Mouse (Mus musculus): ENCODE results near the gene Tmem174. TPM values are rescaled to one million over a fixed set of nuclear protein-coding genes. Genes with fewer than 3 reads are reported as not detected.

The Tmem174 gene
- polyA plus RNA-seq (2016; fragmentation: Nextera tagmentation; extraction: Ambion mirVana), result not detected in 2 replicates

DNA sequence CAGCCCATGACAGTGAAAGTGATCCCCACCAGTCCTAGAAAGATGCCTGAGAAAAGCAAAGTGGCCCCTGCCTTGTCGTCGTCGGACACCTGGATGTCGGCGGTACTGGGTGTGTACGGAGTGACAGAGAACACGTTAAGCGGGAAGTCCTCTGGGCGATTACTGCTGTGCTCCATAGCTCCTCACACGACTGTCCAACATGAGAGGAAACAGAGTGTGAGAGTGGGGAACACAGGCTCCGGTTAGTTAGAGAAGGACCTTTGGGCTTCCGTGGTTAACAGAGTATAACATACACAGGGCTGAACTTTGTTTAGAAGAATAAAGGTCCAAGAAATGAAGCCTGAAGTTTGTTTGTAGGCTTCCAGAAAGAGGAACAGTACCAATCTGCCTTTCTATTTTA is at the start of gene Tmem174:
Gene Tmem174, minus strand, starts transcription at position 266 of the 400 bp plus-strand sequence.
- Histone ChIP-seq H3K27ac (replicated peaks) (no peak within 1 kb of the TSS), H3K4me2 (replicated peaks) (no peak within 1 kb of the TSS), H3K4me3 (no peak within 1 kb of the TSS), H3K36me3 (no peaks in the 10 kb centered on the region), H3K27me3 (no peaks in the 10 kb centered on the region), H3K4me1 (no peaks in the 10 kb centered on the region), H3K9ac (replicated peaks) (no peak within 1 kb of the TSS), H3K9me3 (no peaks in the 10 kb centered on the region)
- WGBS, result 89% methylated on average over 12 of the region's 12 CpGs
- no peak for ATAC-seq (ENCODE audit: low FRiP score, low read depth)

DNA sequence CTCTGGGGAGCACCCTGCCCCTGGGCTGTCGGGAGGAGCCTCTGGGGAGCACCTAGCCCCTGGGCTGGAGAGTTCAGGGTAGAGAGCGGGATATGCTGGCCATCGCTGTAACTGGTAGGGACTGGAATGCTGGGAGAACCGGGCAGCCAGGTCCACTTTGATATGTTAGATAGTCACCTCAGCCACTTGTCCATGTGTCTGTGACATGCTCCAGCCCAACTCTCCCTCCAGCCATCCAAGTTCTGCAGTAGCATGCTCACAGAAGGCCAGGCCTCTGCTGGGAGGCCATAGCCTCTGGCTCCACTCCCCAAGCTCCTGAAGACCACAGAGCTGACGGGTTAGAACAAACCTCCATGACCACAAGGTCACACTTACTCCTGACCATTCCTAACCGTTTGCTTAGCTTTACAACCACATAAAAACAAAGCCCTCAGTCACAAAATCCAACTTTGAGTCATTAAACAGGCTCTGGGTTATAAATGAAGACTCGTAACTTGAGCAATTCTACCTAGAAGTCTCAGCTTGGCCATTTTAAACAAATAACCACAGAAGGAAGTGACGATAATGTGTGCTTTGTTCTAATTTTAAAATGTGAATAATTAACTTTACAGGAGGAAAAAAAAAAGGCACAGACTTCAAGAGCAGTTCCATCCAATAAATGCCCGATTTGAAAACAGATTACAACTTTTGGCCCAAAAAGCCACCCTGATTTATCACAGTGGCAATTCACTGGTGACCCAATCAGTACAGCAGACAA is 47.1 kb upstream of the Tmem174 start:
- H3K9ac ChIP-seq (replicated peaks), result no peak overlapping the region
- H3K4me3 ChIP-seq, result no peak overlapping the region
- no peak for ATAC-seq (ENCODE audit: low FRiP score, low read depth)
- WGBS, result 81% methylated on average over 8 of the region's 9 CpGs
- H3K4me1 ChIP-seq, result peaks cover 5% of the 10 kb centered on the region
- no peak overlapping the region for H3K27ac ChIP-seq (replicated peaks)
- no peaks in the 10 kb centered on the region for H3K27me3 ChIP-seq
- H3K36me3 ChIP-seq, result no peaks in the 10 kb centered on the region
- H3K4me2 ChIP-seq (replicated peaks), result no peak overlapping the region
- no peaks in the 10 kb centered on the region for H3K9me3 ChIP-seq

DNA sequence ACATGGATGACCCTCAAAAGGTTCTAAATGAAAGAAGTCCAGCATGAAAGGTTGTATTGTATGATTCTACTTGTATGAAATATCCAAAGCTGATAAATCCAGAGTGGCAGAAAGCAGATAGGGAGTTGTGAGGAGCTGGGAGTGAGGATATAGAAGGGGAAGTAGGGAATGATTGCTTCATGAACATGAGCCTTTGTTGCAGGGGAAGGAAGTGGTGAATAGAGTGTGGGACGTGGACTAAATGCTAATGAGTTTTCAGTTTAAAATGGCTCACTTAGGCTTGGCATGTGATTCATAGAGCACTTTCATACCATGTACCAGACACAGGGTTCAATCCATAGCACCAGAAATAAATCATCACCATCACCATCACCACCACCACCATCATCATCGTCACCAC is 46.2 kb upstream of the Tmem174 start:
- Histone ChIP-seq H3K36me3 (no peaks in the 10 kb centered on the region), H3K4me2 (replicated peaks) (no peak overlapping the region), H3K4me3 (no peak overlapping the region), H3K4me1 (peaks cover 5% of the 10 kb centered on the region), H3K27me3 (no peaks in the 10 kb centered on the region; the same call in 1 of the 2 replicates), H3K27ac (replicated peaks) (no peak overlapping the region), H3K9ac (replicated peaks) (no peak overlapping the region), H3K9me3 (no peaks in the 10 kb centered on the region)
- ATAC-seq (ENCODE audit: low FRiP score, low read depth), result no peak
- 84% methylated on average over 2 of the region's 2 CpGs for WGBS

DNA sequence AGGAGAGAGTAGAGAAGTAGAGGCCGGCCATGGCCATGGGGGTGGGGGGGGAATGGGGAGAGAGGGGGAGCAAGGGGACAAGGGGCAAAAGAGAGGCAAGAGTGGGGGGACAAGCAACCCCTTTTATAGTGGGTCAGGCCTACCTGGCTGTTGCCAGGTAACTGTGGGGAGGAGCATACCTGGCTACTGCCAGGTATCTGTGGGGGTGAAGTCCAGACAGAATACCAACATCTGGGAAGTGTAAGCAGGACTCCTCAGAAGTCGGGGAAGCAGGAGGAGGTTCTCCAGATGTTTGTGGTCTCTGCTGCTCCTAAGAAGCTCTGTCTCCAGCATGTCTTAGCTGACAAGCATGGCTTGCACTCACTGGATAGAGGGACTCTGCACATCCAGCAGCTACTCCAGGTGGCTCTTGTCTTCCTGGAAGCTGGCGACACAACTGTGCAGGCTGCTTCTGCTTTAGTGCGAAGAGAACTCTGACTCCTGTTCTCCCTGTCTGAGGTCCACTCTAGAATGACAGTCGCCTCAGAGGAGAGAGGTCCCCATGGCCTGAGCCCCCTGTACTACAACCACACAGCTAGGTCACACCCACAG is 43.4 kb upstream of the Tmem174 start:
- H3K9ac ChIP-seq (replicated peaks), result no peak overlapping the region
- H3K27me3 ChIP-seq, result no peaks in the 10 kb centered on the region; the same call in 1 of the 2 replicates
- no peak overlapping the region for H3K4me2 ChIP-seq (replicated peaks)
- no peaks in the 10 kb centered on the region for H3K9me3 ChIP-seq
- no peak for ATAC-seq (ENCODE audit: low FRiP score, low read depth)
- no peak overlapping the region for H3K4me3 ChIP-seq
- no peaks in the 10 kb centered on the region for H3K4me1 ChIP-seq
- WGBS, result 93% methylated on average over 5 of the region's 5 CpGs
- no peak overlapping the region for H3K27ac ChIP-seq (replicated peaks)
- no peaks in the 10 kb centered on the region for H3K36me3 ChIP-seq

DNA sequence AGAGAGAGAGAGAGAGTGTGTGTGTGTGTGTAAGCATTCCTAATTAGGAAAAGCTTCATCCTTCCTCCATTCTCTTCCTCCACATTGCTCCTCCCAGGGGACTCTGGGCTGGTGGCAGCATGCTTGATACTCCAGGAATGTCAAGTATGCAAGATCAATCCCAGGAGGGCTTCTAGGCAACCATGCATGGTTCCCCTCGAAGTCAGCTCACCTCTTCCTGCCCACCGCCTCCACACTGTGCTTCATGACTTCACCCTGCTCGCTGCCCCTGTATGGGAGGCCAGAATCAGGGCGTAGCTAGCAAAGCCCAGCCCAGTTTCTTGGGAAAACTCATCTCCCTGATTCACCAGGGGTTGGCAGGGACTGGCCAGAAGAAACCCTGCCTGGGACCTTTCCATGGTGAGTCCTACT is 42.4 kb upstream of the Tmem174 start:
- H3K4me1 ChIP-seq, result no peaks in the 10 kb centered on the region
- 56% methylated on average over 4 of the region's 4 CpGs for WGBS
- no peaks in the 10 kb centered on the region for H3K9me3 ChIP-seq
- H3K4me3 ChIP-seq, result no peak overlapping the region
- H3K27ac ChIP-seq (replicated peaks), result no peak overlapping the region
- H3K9ac ChIP-seq (replicated peaks), result no peak overlapping the region
- no peaks in the 10 kb centered on the region for H3K36me3 ChIP-seq
- no peak overlapping the region for H3K4me2 ChIP-seq (replicated peaks)
- ATAC-seq (ENCODE audit: low FRiP score, low read depth), result no peak
- H3K27me3 ChIP-seq, result no peaks in the 10 kb centered on the region; the same call in 1 of the 2 replicates

DNA sequence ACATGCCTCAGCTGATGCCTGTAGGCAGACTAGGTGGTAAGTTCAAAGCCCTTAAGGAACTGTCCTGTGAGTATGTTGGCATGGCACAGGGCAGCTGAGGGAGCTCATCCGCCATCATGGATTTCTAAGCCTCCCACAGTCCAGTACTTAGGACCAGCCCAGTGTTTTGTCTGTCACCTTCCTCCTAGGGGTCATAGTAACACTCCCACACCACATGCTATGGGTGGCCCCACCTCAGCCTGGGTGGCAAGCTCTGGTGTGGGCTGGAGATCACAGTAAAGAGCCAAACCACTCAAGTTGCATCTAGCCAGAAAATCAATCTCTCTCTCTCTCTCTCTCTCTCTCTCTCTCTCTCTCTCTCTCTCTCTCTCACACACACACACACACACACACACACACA is 42.0 kb upstream of the Tmem174 start:
- H3K4me1 ChIP-seq, result no peaks in the 10 kb centered on the region
- ATAC-seq (ENCODE audit: low FRiP score, low read depth), result no peak
- no peak overlapping the region for H3K4me3 ChIP-seq
- H3K9ac ChIP-seq (replicated peaks), result no peak overlapping the region
- WGBS, result 79% methylated on average over 1 of the region's 1 CpGs
- H3K27me3 ChIP-seq, result no peaks in the 10 kb centered on the region; the same call in 1 of the 2 replicates
- H3K36me3 ChIP-seq, result no peaks in the 10 kb centered on the region
- no peak overlapping the region for H3K27ac ChIP-seq (replicated peaks)
- no peak overlapping the region for H3K4me2 ChIP-seq (replicated peaks)
- H3K9me3 ChIP-seq, result no peaks in the 10 kb centered on the region

DNA sequence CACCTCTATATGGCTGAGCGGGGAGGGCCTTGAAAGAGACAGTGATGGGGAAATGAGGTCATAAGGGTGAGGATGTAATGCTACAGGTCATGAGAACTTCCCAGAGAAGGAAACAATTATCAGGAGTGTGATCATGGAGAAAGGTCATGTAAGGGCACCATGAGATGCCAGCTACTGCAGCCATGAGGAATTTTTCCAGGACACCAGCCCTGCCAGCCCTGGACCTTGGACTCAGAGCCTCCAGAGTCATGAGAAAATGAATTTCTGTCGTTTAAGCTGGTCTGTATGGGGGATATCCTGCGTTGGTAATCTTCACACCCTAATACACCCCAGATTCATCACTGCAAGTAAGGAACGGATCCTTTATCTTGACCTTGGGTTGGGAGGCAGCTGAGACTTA is 36.7 kb upstream of the Tmem174 start:
- Histone ChIP-seq H3K4me2 (replicated peaks) (no peak overlapping the region), H3K27ac (replicated peaks) (no peak overlapping the region), H3K4me1 (no peaks in the 10 kb centered on the region), H3K27me3 (no peaks in the 10 kb centered on the region; the same call in 1 of the 2 replicates), H3K4me3 (no peak overlapping the region), H3K36me3 (no peaks in the 10 kb centered on the region), H3K9ac (replicated peaks) (no peak overlapping the region), H3K9me3 (no peaks in the 10 kb centered on the region)
- 87% methylated on average over 4 of the region's 4 CpGs for WGBS
- no peak for ATAC-seq (ENCODE audit: low FRiP score, low read depth)

DNA sequence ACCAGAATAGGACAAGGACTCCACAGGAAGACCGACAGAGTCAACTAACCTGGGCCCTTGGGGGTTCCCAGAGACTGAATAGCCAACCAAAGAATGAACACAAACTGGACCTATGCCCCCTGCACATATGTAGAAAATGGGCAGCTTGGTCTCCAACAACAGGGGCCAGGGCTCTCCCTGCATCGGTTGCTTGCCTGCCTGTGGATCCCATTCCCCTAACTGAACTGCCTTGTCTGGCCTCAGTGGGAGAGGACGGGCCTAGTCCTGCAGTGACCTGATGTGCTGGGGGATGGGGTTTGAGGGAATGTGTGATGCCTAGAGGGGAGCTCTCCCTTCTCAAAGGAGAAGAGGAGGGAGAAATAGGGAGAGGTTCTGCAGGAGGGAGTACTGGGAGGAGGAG is 32.1 kb upstream of the Tmem174 start:
- Histone ChIP-seq H3K36me3 (no peaks in the 10 kb centered on the region), H3K9ac (replicated peaks) (no peak overlapping the region), H3K4me3 (no peak overlapping the region), H3K4me1 (no peaks in the 10 kb centered on the region), H3K4me2 (replicated peaks) (no peak overlapping the region), H3K27me3 (no peaks in the 10 kb centered on the region), H3K9me3 (no peaks in the 10 kb centered on the region), H3K27ac (replicated peaks) (no peak overlapping the region)
- ATAC-seq (ENCODE audit: low FRiP score, low read depth), result no peak
- WGBS, result 73% methylated on average over 3 of the region's 3 CpGs

DNA sequence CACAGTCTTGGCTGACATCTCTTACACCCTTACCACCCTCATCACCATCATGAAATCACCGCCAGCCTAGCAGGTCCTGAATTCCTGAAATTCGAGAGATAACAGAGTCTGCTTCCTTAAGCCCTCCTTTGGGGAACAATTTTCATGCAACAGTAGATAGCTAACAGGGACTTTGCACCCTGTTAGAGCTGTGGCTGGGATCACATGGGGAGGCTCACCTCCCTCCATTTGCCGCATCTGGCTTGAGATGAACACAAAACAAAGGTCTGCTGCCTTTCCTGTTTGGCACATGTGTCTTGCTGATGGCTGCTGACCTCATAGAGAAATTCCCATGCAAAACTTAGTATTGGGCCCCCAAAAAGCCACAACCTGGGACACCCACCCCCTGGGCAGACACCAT is 30.1 kb upstream of the Tmem174 start:
- H3K27me3 ChIP-seq, result no peaks in the 10 kb centered on the region
- H3K27ac ChIP-seq (replicated peaks), result no peak overlapping the region
- H3K4me3 ChIP-seq, result no peak overlapping the region
- no peak overlapping the region for H3K9ac ChIP-seq (replicated peaks)
- H3K4me2 ChIP-seq (replicated peaks), result no peak overlapping the region
- 81% methylated on average over 3 of the region's 3 CpGs for WGBS
- no peaks in the 10 kb centered on the region for H3K36me3 ChIP-seq
- ATAC-seq (ENCODE audit: low FRiP score, low read depth), result no peak
- H3K9me3 ChIP-seq, result no peaks in the 10 kb centered on the region
- no peaks in the 10 kb centered on the region for H3K4me1 ChIP-seq

DNA sequence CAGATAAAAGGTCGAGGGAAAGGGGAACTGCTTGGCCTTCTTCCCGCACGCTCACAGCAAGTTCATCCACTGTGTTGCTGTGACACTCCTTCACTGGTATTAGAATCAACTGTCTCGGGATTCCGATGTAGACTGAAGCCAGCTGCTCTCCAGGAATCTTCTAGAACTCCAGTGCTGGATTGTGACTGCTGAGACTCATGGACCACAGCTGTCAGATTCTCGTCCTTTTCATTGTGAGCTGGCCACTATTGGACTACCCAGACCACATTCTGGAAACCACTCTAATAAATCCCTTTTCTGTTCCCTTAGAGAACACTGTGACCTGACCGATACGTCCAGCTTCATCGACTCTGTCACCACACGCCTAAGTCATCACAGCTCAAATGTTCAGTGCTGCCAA is 28.0 kb upstream of the Tmem174 start:
- H3K4me3 ChIP-seq, result no peak overlapping the region
- no peak overlapping the region for H3K27ac ChIP-seq (replicated peaks)
- H3K27me3 ChIP-seq, result no peaks in the 10 kb centered on the region
- WGBS, result 90% methylated on average over 10 of the region's 10 CpGs
- H3K36me3 ChIP-seq, result no peaks in the 10 kb centered on the region
- H3K4me2 ChIP-seq (replicated peaks), result no peak overlapping the region
- no peaks in the 10 kb centered on the region for H3K9me3 ChIP-seq
- no peak overlapping the region for H3K9ac ChIP-seq (replicated peaks)
- no peaks in the 10 kb centered on the region for H3K4me1 ChIP-seq
- no peak for ATAC-seq (ENCODE audit: low FRiP score, low read depth)

DNA sequence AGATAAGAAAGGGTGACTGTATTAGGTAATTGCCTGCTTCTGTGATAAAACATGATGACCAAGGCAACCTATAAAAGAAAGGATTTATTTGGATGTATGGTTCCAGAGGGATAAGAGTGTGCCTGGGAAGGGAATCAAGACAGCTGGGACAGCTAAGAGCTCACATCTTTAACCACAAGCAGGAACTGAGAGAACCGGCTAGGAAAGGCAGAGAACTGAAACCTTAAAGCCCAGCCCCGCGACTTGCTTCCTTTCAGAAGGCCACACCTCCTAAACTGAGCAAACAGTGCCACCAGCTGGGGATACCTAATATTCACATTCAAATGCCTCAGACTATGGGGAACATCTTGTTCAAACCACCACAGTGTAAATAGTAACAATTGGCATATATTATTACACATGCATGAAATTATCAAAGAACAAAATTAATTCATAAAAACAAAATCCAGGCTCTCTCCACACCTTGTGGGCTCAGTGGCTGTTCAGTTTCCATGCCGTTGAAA is 25.0 kb upstream of the Tmem174 start:
- no peak overlapping the region for H3K27ac ChIP-seq (replicated peaks)
- no peaks in the 10 kb centered on the region for H3K4me1 ChIP-seq
- H3K36me3 ChIP-seq, result no peaks in the 10 kb centered on the region
- H3K9me3 ChIP-seq, result no peaks in the 10 kb centered on the region
- no peak overlapping the region for H3K4me3 ChIP-seq
- WGBS, result 90% methylated on average over 4 of the region's 4 CpGs
- H3K9ac ChIP-seq (replicated peaks), result no peak overlapping the region
- ATAC-seq (ENCODE audit: low FRiP score, low read depth), result no peak
- no peak overlapping the region for H3K4me2 ChIP-seq (replicated peaks)
- no peaks in the 10 kb centered on the region for H3K27me3 ChIP-seq

DNA sequence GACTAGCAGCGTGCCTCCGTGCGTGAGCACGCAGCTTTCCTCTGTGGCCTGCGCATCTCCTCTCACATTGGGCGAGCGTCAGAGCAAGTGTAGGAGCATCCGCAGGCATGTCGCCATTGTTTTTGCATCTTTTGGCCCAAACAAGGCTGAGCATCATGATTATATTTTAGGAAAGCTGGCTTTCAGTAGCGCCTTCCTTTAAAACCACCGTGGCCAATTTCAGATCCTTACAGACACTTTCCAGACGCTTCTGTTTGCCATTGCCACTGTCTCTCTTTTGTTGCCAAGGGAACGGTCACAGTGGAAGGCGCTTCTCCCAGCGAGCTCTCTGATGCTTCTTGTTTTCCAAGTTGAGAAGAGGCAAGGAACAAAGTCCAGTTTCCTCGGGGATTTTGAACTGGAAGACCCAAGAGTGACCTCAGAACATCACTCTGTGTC is 18.8 kb upstream of the Tmem174 start:
- Histone ChIP-seq H3K9me3 (no peaks in the 10 kb centered on the region), H3K4me1 (no peaks in the 10 kb centered on the region), H3K27me3 (no peaks in the 10 kb centered on the region), H3K9ac (replicated peaks) (no peak overlapping the region), H3K36me3 (no peaks in the 10 kb centered on the region), H3K4me2 (replicated peaks) (no peak overlapping the region), H3K27ac (replicated peaks) (no peak overlapping the region), H3K4me3 (no peak overlapping the region)
- 76% methylated on average over 16 of the region's 16 CpGs for WGBS
- ATAC-seq (ENCODE audit: low FRiP score, low read depth), result no peak

All from midbrain, embryonic 12.5 days (tissue).